ENCODE assay signal across 9 mouse cellular contexts in the genomic region with DNA sequence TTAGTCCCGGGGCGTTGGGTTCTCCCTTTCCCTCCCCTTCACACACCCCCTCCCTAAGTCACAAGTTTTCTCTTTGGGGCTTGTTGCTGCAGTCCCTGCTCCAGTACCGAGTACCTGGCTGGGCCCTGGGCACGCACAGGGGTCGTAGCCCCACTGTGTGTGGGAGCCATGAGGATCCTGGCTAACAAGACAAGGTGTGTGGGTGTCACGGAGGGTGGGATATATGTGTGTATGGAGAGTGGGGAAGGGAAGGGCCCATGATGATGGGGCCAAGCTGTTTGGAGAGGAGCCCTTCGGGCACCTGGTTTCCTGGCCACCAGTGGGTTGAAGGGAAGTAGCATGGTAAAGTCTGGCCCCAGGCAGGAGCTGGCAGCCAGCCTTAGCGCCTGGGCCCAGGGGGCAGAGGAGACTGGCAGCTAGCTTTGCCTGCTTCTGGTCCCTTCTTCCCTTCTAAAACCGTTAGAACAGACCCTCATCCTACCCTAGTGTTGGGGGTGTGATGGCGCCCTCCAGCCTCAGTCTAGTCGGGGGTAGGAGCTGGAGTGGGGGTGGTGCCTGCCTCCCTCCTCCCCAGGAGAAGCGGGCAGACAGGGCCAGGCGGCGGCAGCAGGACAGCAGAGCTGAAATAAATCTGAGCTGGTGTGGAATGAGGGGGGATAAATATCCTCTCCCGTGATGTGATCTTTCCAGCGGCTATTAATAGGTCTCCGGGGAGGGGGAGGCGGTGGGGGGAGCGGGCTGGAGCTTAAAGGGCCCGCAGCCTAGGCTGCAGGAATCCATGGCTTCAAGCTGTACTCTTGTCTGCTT. TPM values are rescaled to one million over a fixed set of nuclear protein-coding genes. Genes with fewer than 3 reads are reported as not detected.
A peak's percentile ranks its signal among the peaks of the same experiment; 100 is the strongest.
DNase-seq lines count a peak whose midpoint lies in the region; ATAC-seq and TF ChIP-seq lines count a peak whose summit lies in the region.
"Had no signal": no experiment of that assay in that cellular context is flagged by ENCODE, and none has a peak within 500 bp of the region (broad histone marks: within the 10 kb centered on the region; RNA-seq: fewer than 3 reads in every experiment).

No protein-coding gene starts in this region.

- no peak for DNase-seq in layer of hippocampus, adult 2 months (ENCODE audit: low spot score in 2 of 2)
- no peak for DNase-seq in layer of hippocampus, postnatal 14 days (ENCODE audit: low spot score in 2 of 2)
- DNase-seq in brain, embryonic 14.5 days (ENCODE audit: low read depth): peak; percentile 87
- peak; percentile 53 for DNase-seq in forelimb bud, embryonic 11.5 days (ENCODE audit: low read depth, low spot score)
- peak; percentile 71 for DNase-seq in hindbrain, postnatal 0 days (ENCODE audit: low spot score)
- peak; percentile 59 for DNase-seq in stomach, postnatal 0 days (ENCODE audit: low spot score)
- no peak for DNase-seq in layer of hippocampus, adult 11-12 months (ENCODE audit: low spot score)

- H3K27me3 ChIP-seq in hindbrain, postnatal 0 days (ENCODE audit: insufficient read depth, low read length): no peaks in the 10 kb centered on the region
- H3K27me3 ChIP-seq in lung, embryonic 16.5 days (ENCODE audit: control insufficient read depth, insufficient read depth, low read depth, low read length): no peaks in the 10 kb centered on the region
- H3K27me3 ChIP-seq in stomach, postnatal 0 days (ENCODE audit: control insufficient read depth, insufficient read depth, low read length): no peaks in the 10 kb centered on the region

- peak; percentile 35 for TF ChIP-seq EP300 in stomach, postnatal 0 days (optimal IDR thresholded peaks at IDR 0.05)

- H3K4me1 ChIP-seq in hindbrain, postnatal 0 days (ENCODE audit: insufficient read depth, low read length): peaks cover 41% of the 10 kb centered on the region
- peaks cover 73% of the 10 kb centered on the region for H3K4me1 ChIP-seq in lung, embryonic 16.5 days (replicated peaks; ENCODE audit: control insufficient read depth, insufficient read depth, low read length)
- H3K4me1 ChIP-seq in stomach, postnatal 0 days (replicated peaks; ENCODE audit: control insufficient read depth, insufficient read depth): peaks cover 33% of the 10 kb centered on the region

- H3K36me3 ChIP-seq in hindbrain, postnatal 0 days (ENCODE audit: insufficient read depth, low read length): 0 out of 2 replicates have a peak, but pooled peaks cover 3% of the 10 kb centered on the region
- H3K36me3 ChIP-seq in lung, embryonic 16.5 days (ENCODE audit: control insufficient read depth, insufficient read depth, low read length): peaks cover 13% of the 10 kb centered on the region; the same call in 1 of the 2 replicates
- H3K36me3 ChIP-seq in stomach, postnatal 0 days (ENCODE audit: control insufficient read depth, insufficient read depth, low read length): peaks cover 3% of the 10 kb centered on the region

- no peak for TF ChIP-seq POLR2A in brain, embryonic 14.5 days (IDR thresholded peaks at IDR 0.05; ENCODE audit: borderline replicate concordance, extremely low read depth, insufficient read depth, insufficient read length, poor library complexity, severe bottlenecking)

- WGBS in hindbrain, postnatal 0 days: 7% methylated on average over 20 of the region's 20 CpGs
- 8% methylated on average over 20 of the region's 20 CpGs for WGBS in lung, embryonic 16.5 days
- 13% methylated on average over 18 of the region's 20 CpGs for WGBS in stomach, postnatal 0 days

- ATAC-seq in hindbrain, postnatal 0 days: peak; percentile 21
- ATAC-seq in lung, embryonic 16.5 days (ENCODE audit: low read depth): peak; percentile 16
- 0 out of 2 replicates have a peak, but pooled peaks have one; percentile 1 for ATAC-seq in stomach, postnatal 0 days (ENCODE audit: low FRiP score, low TSS enrichment)

- H3K4me3 ChIP-seq in layer of hippocampus, adult 2 months: peak overlapping the region; percentile 45
- H3K4me3 ChIP-seq in hindbrain, postnatal 0 days (ENCODE audit: low read length): peak overlapping the region; percentile 33
- peak overlapping the region; percentile 54 for H3K4me3 ChIP-seq in lung, embryonic 16.5 days (ENCODE audit: low read length)
- H3K4me3 ChIP-seq in stomach, postnatal 0 days (ENCODE audit: low read depth, low read length): peak overlapping the region; percentile 40

- peak overlapping the region; percentile 58 for H3K9ac ChIP-seq in hindbrain, postnatal 0 days (replicated peaks; ENCODE audit: low read length)
- H3K9ac ChIP-seq in lung, embryonic 16.5 days (ENCODE audit: low read length): peak overlapping the region; percentile 69
- peak overlapping the region; percentile 62 for H3K9ac ChIP-seq in stomach, postnatal 0 days (ENCODE audit: low read length)

- TF ChIP-seq CTCF in layer of hippocampus, adult 2 months (conservative IDR thresholded peaks at IDR 0.05): no peak
- TF ChIP-seq CTCF in brain, embryonic 14.5 days (IDR thresholded peaks at IDR 0.05; ENCODE audit: borderline replicate concordance, extremely low read depth, insufficient read depth, insufficient read length): no peak
- no peak for TF ChIP-seq CTCF in hindbrain, postnatal 0 days (IDR thresholded peaks at IDR 0.05; ENCODE audit: low read depth)
- no peak for TF ChIP-seq CTCF in stomach, postnatal 0 days (IDR thresholded peaks at IDR 0.05; ENCODE audit: low read depth)

- H3K9me3 ChIP-seq in hindbrain, postnatal 0 days (ENCODE audit: low read length): no peaks in the 10 kb centered on the region
- H3K9me3 ChIP-seq in lung, embryonic 16.5 days (ENCODE audit: control insufficient read depth, low read length): no peaks in the 10 kb centered on the region
- H3K9me3 ChIP-seq in stomach, postnatal 0 days (ENCODE audit: control insufficient read depth, low read length): no peaks in the 10 kb centered on the region

- peak overlapping the region; percentile 89 for H3K27ac ChIP-seq in layer of hippocampus, adult 2 months
- H3K27ac ChIP-seq in hindbrain, postnatal 0 days: peak overlapping the region; percentile 80
- peak overlapping the region; percentile 98 for H3K27ac ChIP-seq in lung, embryonic 16.5 days (ENCODE audit: low read length)
- H3K27ac ChIP-seq in stomach, postnatal 0 days (replicated peaks): peak overlapping the region; percentile 95

- peak overlapping the region; percentile 74 for H3K4me2 ChIP-seq in hindbrain, postnatal 0 days (ENCODE audit: low read depth, low read length)
- peak overlapping the region; percentile 83 for H3K4me2 ChIP-seq in lung, embryonic 16.5 days (ENCODE audit: low read depth, low read length)
- peak overlapping the region; percentile 69 for H3K4me2 ChIP-seq in stomach, postnatal 0 days (replicated peaks; ENCODE audit: low read depth)

RNA-seq across cellular contexts. Expression of a gene that starts 16.9 kb away (rescaled TPM):
- 10 to 100 TPM; 68.4 to 76.9 TPM for total RNA-seq in layer of hippocampus, adult 2 months (2021)
- 10 to 100 TPM; 76.1 to 76.3 TPM for total RNA-seq in layer of hippocampus, postnatal 14 days (2021)
- polyA plus RNA-seq in brain, embryonic 14.5 days (2012; rRNA removed): 14.4 and 35.5 TPM in 2 replicates
- 32.7 and 44.5 TPM in 2 replicates for total RNA-seq in hindbrain, postnatal 0 days (2014; rRNA removed)
- polyA plus RNA-seq in hindbrain, postnatal 0 days (2015; fragmentation: Nextera tagmentation; extraction: Ambion mirVana): 7.8 and 8.4 TPM in 2 replicates
- 14.1 and 16.1 TPM in 2 replicates for polyA plus RNA-seq in lung, embryonic 16.5 days (2015; fragmentation: Nextera tagmentation; extraction: Ambion mirVana)
- 5.2 and 6.1 TPM in 2 replicates for polyA plus RNA-seq in stomach, postnatal 0 days (2015; fragmentation: Nextera tagmentation; extraction: Ambion mirVana)

RNA-seq across cellular contexts. Expression of a gene that starts 44.8 kb away (rescaled TPM):
- not detected for total RNA-seq in layer of hippocampus, adult 2 months (2021)
- not detected for total RNA-seq in layer of hippocampus, postnatal 14 days (2021)
- polyA plus RNA-seq in brain, embryonic 14.5 days (2012; rRNA removed): 0.08 TPM in 1 of 2 replicates, not detected in the other
- not detected in 2 replicates for total RNA-seq in hindbrain, postnatal 0 days (2014; rRNA removed)
- polyA plus RNA-seq in hindbrain, postnatal 0 days (2015; fragmentation: Nextera tagmentation; extraction: Ambion mirVana): not detected in 2 replicates
- 1.8 and 2.0 TPM in 2 replicates for polyA plus RNA-seq in lung, embryonic 16.5 days (2015; fragmentation: Nextera tagmentation; extraction: Ambion mirVana)
- polyA plus RNA-seq in stomach, postnatal 0 days (2015; fragmentation: Nextera tagmentation; extraction: Ambion mirVana): 5.4 and 7.0 TPM in 2 replicates
- total RNA-seq: left cerebral cortex, postnatal 10 days had no signal

RNA-seq across cellular contexts. Expression of a gene that starts 58.6 kb away (rescaled TPM):
- total RNA-seq in layer of hippocampus, adult 2 months (2021): not detected
- not detected for total RNA-seq in layer of hippocampus, postnatal 14 days (2021)
- polyA plus RNA-seq in brain, embryonic 14.5 days (2012; rRNA removed): not detected in 2 replicates
- not detected in 2 replicates for total RNA-seq in hindbrain, postnatal 0 days (2014; rRNA removed)
- not detected in 2 replicates for polyA plus RNA-seq in hindbrain, postnatal 0 days (2015; fragmentation: Nextera tagmentation; extraction: Ambion mirVana)
- polyA plus RNA-seq in lung, embryonic 16.5 days (2015; fragmentation: Nextera tagmentation; extraction: Ambion mirVana): not detected in 2 replicates
- polyA plus RNA-seq in stomach, postnatal 0 days (2015; fragmentation: Nextera tagmentation; extraction: Ambion mirVana): 0.05 TPM in 1 of 2 replicates, not detected in the other
- total RNA-seq: left cerebral cortex, postnatal 10 days had no signal

Comparison
In these comparisons a context has a peak if more than half of its experiments do, and no peak if none do; other contexts are left out.
1. DNase-seq: peak in brain, embryonic 14.5 days (single experiment), forelimb bud, embryonic 11.5 days (single experiment), hindbrain, postnatal 0 days (single experiment) and stomach, postnatal 0 days (single experiment); none in layer of hippocampus, adult 2 months (0 of 2), layer of hippocampus, postnatal 14 days (0 of 2) and layer of hippocampus, adult 11-12 months (single experiment).
2. Peak in every context shown above with its lines, with median percentiles within 50 percentile points of each other: H3K27ac ChIP-seq, H3K4me3 ChIP-seq, ATAC-seq, H3K4me2 ChIP-seq and H3K9ac ChIP-seq.